Mouse (Mus musculus): ENCODE measurements around the gene Hoxc12. TPM values are rescaled to one million over a fixed set of nuclear protein-coding genes. Genes with fewer than 3 reads are reported as not detected.

Hoxc12 gene
- total RNA-seq, 1 experiment from 2014 or later = not detected

- no peak for ATAC-seq (replicated peaks in 1 of 2; ENCODE audit: insufficient read depth in 1 of 2, low FRiP score in 2 of 2, low TSS enrichment in 1 of 2, low read depth in 1 of 2, poor library complexity in 2 of 2, severe bottlenecking in 2 of 2)
These were observed 4.7 kb upstream of the Hoxc12 start for GRCm38 (mm10) chr15:102931706-102932358.

DNA sequence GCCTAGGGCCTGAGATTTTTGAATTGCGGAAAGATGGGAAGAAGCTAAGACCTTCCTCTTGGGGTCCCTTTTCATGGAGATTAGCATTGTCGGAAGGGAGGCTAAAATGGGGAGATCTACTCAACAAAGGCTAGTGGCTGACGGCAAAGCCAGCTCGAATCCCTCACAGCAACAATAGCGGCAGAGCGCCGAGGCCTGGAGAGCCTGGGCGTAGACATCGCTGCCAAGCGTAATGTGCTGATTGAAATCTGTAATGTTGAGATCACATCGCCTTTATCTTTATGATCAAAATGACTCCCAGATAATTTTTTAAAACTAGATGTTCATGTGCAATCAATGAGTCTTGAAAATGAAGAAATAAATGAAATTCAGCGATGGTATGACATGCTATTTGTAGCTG is 2.1 kb upstream of the Hoxc12 start:
- ATAC-seq (replicated peaks in 1 of 2; ENCODE audit: insufficient read depth in 1 of 2, low FRiP score in 2 of 2, low TSS enrichment in 1 of 2, low read depth in 1 of 2, poor library complexity in 2 of 2, severe bottlenecking in 2 of 2) = no peak

GRCm38 (mm10) chr15:102934897-102935296 is 1.7 kb upstream of the Hoxc12 start:
- no peak for ATAC-seq (replicated peaks in 1 of 2; ENCODE audit: insufficient read depth in 1 of 2, low FRiP score in 2 of 2, low TSS enrichment in 1 of 2, low read depth in 1 of 2, poor library complexity in 2 of 2, severe bottlenecking in 2 of 2)

- ATAC-seq (replicated peaks in 1 of 2; ENCODE audit: insufficient read depth in 1 of 2, low FRiP score in 2 of 2, low TSS enrichment in 1 of 2, low read depth in 1 of 2, poor library complexity in 2 of 2, severe bottlenecking in 2 of 2) = no peak
These were observed 594 bp downstream of the Hoxc12 start for GRCm38 (mm10) chr15:102937036-102937666.

DNA sequence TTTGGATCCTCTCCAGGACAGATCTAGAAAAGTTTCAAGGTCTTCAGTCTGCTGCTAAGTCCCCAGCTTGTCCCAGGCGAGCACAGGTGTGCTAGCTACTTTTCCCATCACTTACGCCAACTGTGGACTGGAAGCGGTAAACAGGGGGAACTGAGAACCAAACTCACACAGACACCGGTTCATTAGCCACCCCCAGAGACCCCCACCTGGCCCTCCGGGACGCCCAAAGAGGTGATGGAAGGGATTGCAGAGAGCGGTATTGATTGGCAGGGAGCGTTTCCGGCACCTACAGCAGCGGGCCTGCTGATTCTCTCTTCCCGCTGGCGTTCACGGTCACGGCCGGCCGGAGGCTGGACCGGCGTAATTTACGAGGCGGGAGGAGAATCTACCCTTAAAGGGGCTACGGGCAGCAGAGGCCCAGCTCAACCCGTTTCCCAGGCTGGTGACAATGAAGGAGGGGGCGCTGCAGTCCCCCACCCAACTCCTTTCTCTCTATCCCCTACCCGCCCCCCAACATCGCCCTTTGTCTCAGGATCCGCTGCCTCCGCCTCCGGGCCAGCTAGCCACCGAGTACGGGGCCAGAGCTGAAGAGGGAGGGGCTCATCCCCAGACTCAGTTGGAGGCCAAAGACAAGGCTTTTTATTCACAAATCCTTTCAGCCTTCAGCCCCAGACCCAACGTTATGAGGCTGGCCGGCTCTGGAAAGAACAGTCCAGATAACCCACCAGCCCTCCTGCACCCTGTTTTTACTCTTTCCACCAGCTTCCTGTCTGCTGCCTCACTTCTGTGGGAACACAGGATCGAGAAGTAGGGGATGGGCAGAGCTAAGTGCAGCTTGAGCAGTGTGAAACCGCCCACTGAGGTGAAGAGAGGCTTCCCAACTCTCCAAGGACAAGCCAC is 2.9 kb downstream of the Hoxc12 start:
- ATAC-seq (replicated peaks in 1 of 2; ENCODE audit: insufficient read depth in 1 of 2, low FRiP score in 2 of 2, low TSS enrichment in 1 of 2, low read depth in 1 of 2, poor library complexity in 2 of 2, severe bottlenecking in 2 of 2) = no peak

- ATAC-seq (replicated peaks in 1 of 2; ENCODE audit: insufficient read depth in 1 of 2, low FRiP score in 2 of 2, low TSS enrichment in 1 of 2, low read depth in 1 of 2, poor library complexity in 2 of 2, severe bottlenecking in 2 of 2) = no peak; a peak in 1 of 4 replicates
These were observed 6.3 kb downstream of the Hoxc12 start for GRCm38 (mm10) chr15:102942739-102943467.

DNA sequence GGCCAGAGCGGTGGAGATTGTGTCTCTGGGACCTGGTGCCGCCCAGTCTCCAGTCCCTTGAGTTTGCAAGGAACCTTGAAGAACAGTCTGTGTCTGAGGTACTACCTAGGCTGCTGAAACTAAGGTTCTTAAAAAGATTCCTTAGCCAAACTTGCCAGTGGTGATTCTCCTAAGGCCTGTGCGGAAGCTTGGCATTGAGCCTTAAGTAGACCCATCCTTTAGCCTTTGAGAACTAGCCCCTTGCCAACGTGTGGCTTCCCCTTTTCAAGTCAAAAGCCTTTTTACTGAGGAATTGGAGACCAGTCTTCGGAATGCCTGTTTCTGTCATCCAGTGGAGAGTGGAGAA is 6.9 kb downstream of the Hoxc12 start:
- ATAC-seq (replicated peaks in 1 of 2; ENCODE audit: insufficient read depth in 1 of 2, low FRiP score in 2 of 2, low TSS enrichment in 1 of 2, low read depth in 1 of 2, poor library complexity in 2 of 2, severe bottlenecking in 2 of 2) = no peak

GRCm38 (mm10) chr15:102945185-102946077 is 8.9 kb downstream of the Hoxc12 start:
- no peak for ATAC-seq (replicated peaks in 1 of 2; ENCODE audit: insufficient read depth in 1 of 2, low FRiP score in 2 of 2, low TSS enrichment in 1 of 2, low read depth in 1 of 2, poor library complexity in 2 of 2, severe bottlenecking in 2 of 2)

GRCm38 (mm10) chr15:102947276-102947675 is 10.7 kb downstream of the Hoxc12 start:
- ATAC-seq (replicated peaks in 1 of 2; ENCODE audit: insufficient read depth in 1 of 2, low FRiP score in 2 of 2, low TSS enrichment in 1 of 2, low read depth in 1 of 2, poor library complexity in 2 of 2, severe bottlenecking in 2 of 2) = no peak

GRCm38 (mm10) chr15:102948842-102949241 is 12.3 kb downstream of the Hoxc12 start:
- no peak for ATAC-seq (replicated peaks in 1 of 2; ENCODE audit: insufficient read depth in 1 of 2, low FRiP score in 2 of 2, low TSS enrichment in 1 of 2, low read depth in 1 of 2, poor library complexity in 2 of 2, severe bottlenecking in 2 of 2)

GRCm38 (mm10) chr15:102949696-102950095 is 13.1 kb downstream of the Hoxc12 start:
- no peak for ATAC-seq (replicated peaks in 1 of 2; ENCODE audit: insufficient read depth in 1 of 2, low FRiP score in 2 of 2, low TSS enrichment in 1 of 2, low read depth in 1 of 2, poor library complexity in 2 of 2, severe bottlenecking in 2 of 2)

DNA sequence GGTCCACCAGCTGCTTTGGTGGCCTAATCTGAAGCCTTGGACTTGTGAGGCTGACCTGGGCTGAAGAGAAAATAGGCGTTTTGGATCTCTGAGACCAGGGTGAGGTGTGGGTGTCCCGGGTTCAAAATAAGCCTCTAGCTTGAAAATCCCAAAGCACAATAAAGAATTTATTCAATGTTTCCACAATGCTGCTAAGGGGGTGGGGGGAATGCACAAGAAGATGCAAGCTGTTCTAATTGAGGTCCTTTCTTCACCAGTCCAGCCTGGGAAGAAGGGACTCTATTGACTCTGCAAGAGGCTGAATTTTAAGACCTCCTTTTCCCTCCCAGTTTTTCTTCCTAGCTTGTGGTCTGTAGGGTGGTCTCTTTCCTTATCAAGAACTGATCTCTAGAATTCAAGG is 14.3 kb downstream of the Hoxc12 start:
- ATAC-seq (replicated peaks in 1 of 2; ENCODE audit: insufficient read depth in 1 of 2, low FRiP score in 2 of 2, low TSS enrichment in 1 of 2, low read depth in 1 of 2, poor library complexity in 2 of 2, severe bottlenecking in 2 of 2) = no peak

DNA sequence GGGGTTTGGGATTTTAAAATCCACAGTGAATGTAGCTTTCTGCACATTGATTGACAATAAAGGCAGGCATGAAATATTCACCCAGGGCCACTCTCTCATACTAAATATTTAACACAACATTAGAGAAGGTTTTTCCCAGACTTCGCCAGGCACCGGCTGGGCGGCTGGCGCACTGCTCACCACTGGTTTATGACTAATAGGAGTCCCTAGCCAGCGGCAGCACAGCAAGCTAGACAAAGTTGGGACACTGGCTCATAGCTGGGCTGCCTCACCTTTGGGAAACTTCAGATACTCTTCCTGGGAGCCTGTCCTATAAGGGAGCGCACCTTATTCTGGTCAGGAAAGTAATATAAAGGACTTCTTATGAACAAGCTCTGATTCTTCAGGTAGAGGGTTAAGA is 17.0 kb downstream of the Hoxc12 start:
- ATAC-seq (replicated peaks in 1 of 2; ENCODE audit: insufficient read depth in 1 of 2, low FRiP score in 2 of 2, low TSS enrichment in 1 of 2, low read depth in 1 of 2, poor library complexity in 2 of 2, severe bottlenecking in 2 of 2) = no peak

DNA sequence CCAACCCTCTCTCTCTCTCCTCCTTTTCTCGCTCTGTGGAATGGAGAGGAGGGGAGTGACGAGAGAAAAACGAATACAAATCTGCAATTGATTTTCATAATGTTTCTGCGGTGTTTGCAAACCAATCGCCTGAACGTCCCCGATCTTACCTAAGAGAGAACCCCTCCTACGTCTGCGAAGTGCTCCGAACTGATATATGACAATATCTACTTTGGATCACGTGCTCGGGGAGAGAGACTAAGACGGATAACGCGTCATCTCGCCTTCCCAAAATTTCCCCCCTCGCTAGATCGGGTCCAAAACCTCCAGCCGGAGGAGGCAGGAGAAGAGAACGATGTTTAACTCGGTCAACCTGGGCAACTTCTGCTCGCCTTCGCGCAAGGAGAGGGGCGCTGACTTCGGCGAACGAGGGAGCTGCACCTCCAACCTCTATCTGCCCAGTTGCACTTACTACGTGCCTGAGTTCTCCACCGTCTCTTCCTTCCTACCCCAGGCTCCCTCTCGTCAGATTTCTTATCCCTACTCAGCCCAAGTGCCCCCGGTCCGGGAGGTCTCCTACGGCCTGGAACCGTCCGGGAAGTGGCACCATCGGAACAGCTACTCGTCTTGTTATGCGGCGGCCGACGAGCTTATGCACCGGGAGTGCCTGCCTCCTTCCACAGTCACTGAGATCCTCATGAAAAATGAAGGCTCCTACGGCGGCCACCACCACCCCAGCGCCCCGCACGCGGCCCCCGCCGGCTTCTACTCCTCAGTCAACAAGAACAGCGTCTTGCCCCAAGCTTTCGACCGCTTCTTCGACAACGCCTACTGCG is 17.8 kb downstream of the Hoxc12 start, which contains the start of gene Hoxc11:
Gene Hoxc11, plus strand, starts transcription at position 236 of the 815 bp plus-strand sequence.
- no peak for ATAC-seq (replicated peaks in 1 of 2; ENCODE audit: insufficient read depth in 1 of 2, low FRiP score in 2 of 2, low TSS enrichment in 1 of 2, low read depth in 1 of 2, poor library complexity in 2 of 2, severe bottlenecking in 2 of 2)

- ATAC-seq (replicated peaks in 1 of 2; ENCODE audit: insufficient read depth in 1 of 2, low FRiP score in 2 of 2, low TSS enrichment in 1 of 2, low read depth in 1 of 2, poor library complexity in 2 of 2, severe bottlenecking in 2 of 2) = no peak
These were observed 18.4 kb downstream of the Hoxc12 start for GRCm38 (mm10) chr15:102955007-102955382.

Data from hematopoietic stem cell, adult 5-6 weeks (primary cell).